Mouse (Mus musculus): ENCODE measurements around the gene Ift80. TPM values are rescaled to one million over a fixed set of nuclear protein-coding genes. Genes with fewer than 3 reads are reported as not detected.
A peak's percentile ranks its signal among the peaks of the same experiment; 100 is the strongest.

Gene Ift80
- polyA plus RNA-seq, 1 experiment from 2014 or later, result 10.4 TPM

GRCm38 (mm10) chr3:68977696-68978095 is 26.7 kb downstream of the Ift80 start:
- Histone ChIP-seq H3K27ac (no peak overlapping the region), H3K9ac (ENCODE audit: low read depth, low read length) (no peak overlapping the region), H3K4me1 (replicated peaks; ENCODE audit: insufficient read depth, low read length) (no peaks in the 10 kb centered on the region), H3K4me3 (replicated peaks; ENCODE audit: low read depth, low read length) (no peak overlapping the region), H3K4me2 (ENCODE audit: low read length) (no peak overlapping the region), H3K27me3 (ENCODE audit: insufficient read depth, low read length) (no peaks in the 10 kb centered on the region), H3K36me3 (ENCODE audit: insufficient read depth, low read length) (no peaks in the 10 kb centered on the region), H3K9me3 (replicated peaks; ENCODE audit: low read length) (no peaks in the 10 kb centered on the region)
- 90% methylated on average over 4 of the region's 4 CpGs for WGBS
- TF ChIP-seq CTCF (IDR thresholded peaks at IDR 0.05; ENCODE audit: low read depth), result no peak
- ATAC-seq (replicated peaks; ENCODE audit: low FRiP score, low read depth) (no peak), DNase-seq (ENCODE audit: low spot score) (no peak)

GRCm38 (mm10) chr3:68975533-68976490 is 28.6 kb downstream of the Ift80 start:
- DNase-seq (ENCODE audit: low spot score) (peak; percentile 7), ATAC-seq (replicated peaks; ENCODE audit: low FRiP score, low read depth) (no peak)
- no peak for TF ChIP-seq CTCF (IDR thresholded peaks at IDR 0.05; ENCODE audit: low read depth)
- Histone ChIP-seq H3K27ac (no peak overlapping the region), H3K9me3 (replicated peaks; ENCODE audit: low read length) (no peaks in the 10 kb centered on the region), H3K9ac (ENCODE audit: low read depth, low read length) (no peak overlapping the region), H3K27me3 (ENCODE audit: insufficient read depth, low read length) (no peaks in the 10 kb centered on the region), H3K36me3 (ENCODE audit: insufficient read depth, low read length) (no peaks in the 10 kb centered on the region), H3K4me2 (ENCODE audit: low read length) (no peak overlapping the region), H3K4me1 (replicated peaks; ENCODE audit: insufficient read depth, low read length) (no peaks in the 10 kb centered on the region), H3K4me3 (replicated peaks; ENCODE audit: low read depth, low read length) (no peak overlapping the region)
- 64% methylated on average over 9 of the region's 9 CpGs for WGBS

DNA sequence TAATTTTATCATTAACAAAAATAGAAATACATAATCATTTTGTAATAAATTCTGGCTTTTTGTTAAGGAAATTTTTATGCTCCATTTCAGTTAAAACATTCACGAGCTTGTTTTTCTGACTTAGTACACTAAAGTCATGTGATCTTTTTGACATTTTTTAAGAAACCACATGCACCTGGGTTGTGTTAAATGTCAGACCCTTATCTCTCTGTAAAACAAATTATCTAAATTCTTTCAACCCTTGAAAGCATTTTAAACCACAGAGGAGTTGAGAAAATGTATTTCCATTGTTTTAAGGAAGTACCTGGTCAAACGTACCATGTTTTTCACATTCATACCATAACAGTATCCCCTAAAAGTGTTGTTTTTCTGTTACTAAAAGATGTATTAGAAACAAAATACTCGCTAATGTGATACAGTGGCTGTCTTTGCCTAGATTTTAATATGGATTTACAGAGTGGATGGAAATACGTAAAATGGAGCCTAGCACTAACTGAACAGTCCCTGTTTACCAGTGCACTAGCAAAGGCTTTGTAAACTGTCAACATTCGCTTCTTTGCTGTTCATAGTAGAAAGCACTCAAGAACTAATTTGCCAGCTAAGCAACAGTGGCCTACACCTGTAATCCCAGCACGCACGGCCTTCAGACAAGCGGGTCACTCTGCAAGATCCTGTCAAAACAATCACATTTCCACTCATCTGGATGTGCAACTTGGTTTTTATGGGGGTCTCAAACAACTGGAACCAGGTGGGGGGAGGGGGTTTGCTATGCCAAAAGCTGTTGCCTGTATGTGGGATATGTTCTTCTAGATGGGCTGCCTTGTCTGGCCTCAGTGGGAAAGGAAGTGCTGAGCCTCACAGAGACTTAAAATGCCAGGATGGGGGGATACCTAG is 29.5 kb downstream of the Ift80 start:
- no peak for ATAC-seq (replicated peaks; ENCODE audit: low FRiP score, low read depth)
- DNase-seq (ENCODE audit: low spot score), result no peak
- WGBS, result 86% methylated on average over 8 of the region's 8 CpGs

DNA sequence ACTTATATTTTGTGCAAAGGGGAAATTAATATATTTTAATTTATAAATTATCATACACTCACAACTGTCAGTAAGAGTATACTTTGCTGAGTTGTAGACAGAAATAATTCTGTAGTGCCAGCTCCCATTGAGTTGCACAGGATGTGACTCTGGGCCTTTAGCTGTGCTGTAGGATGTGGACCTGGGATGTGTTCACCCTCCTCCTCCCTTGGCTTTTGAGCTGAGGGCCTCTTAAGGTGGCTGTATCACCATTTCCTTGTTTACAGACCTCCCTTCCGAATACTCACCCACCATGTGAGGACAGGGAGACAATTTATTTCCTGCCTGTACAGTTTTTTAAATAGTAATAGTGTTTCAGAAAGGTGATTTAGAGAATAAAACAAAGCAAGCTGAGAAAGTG is 30.8 kb downstream of the Ift80 start:
- no peak overlapping the region for H3K9ac ChIP-seq (ENCODE audit: low read depth, low read length)
- no peaks in the 10 kb centered on the region for H3K9me3 ChIP-seq (replicated peaks; ENCODE audit: low read length)
- H3K27ac ChIP-seq, result no peak overlapping the region
- ATAC-seq (replicated peaks; ENCODE audit: low FRiP score, low read depth), result no peak
- H3K4me2 ChIP-seq (ENCODE audit: low read length), result no peak overlapping the region
- no peaks in the 10 kb centered on the region for H3K27me3 ChIP-seq (ENCODE audit: insufficient read depth, low read length)
- no peak for TF ChIP-seq CTCF (IDR thresholded peaks at IDR 0.05; ENCODE audit: low read depth)
- 28% methylated on average over 1 of the region's 1 CpGs for WGBS
- H3K4me1 ChIP-seq (replicated peaks; ENCODE audit: insufficient read depth, low read length), result no peaks in the 10 kb centered on the region
- no peak for DNase-seq (ENCODE audit: low spot score)
- no peaks in the 10 kb centered on the region for H3K36me3 ChIP-seq (ENCODE audit: insufficient read depth, low read length)
- no peak overlapping the region for H3K4me3 ChIP-seq (replicated peaks; ENCODE audit: low read depth, low read length)

More for the DNA sequence above, 29.5 kb downstream of the Ift80 start:
- no peak overlapping the region for H3K4me2 ChIP-seq (ENCODE audit: low read length)
- H3K36me3 ChIP-seq (ENCODE audit: insufficient read depth, low read length), result no peaks in the 10 kb centered on the region
- H3K4me1 ChIP-seq (replicated peaks; ENCODE audit: insufficient read depth, low read length), result no peaks in the 10 kb centered on the region
- no peak overlapping the region for H3K9ac ChIP-seq (ENCODE audit: low read depth, low read length)
- no peak overlapping the region for H3K27ac ChIP-seq
- H3K4me3 ChIP-seq (replicated peaks; ENCODE audit: low read depth, low read length), result no peak overlapping the region
- TF ChIP-seq CTCF (IDR thresholded peaks at IDR 0.05; ENCODE audit: low read depth), result no peak
- no peaks in the 10 kb centered on the region for H3K9me3 ChIP-seq (replicated peaks; ENCODE audit: low read length)
- H3K27me3 ChIP-seq (ENCODE audit: insufficient read depth, low read length), result no peaks in the 10 kb centered on the region

- H3K4me1 ChIP-seq (replicated peaks; ENCODE audit: insufficient read depth, low read length), result no peaks in the 10 kb centered on the region
- DNase-seq (ENCODE audit: low spot score) (no peak), ATAC-seq (replicated peaks; ENCODE audit: low FRiP score, low read depth) (no peak)
- H3K4me3 ChIP-seq (replicated peaks; ENCODE audit: low read depth, low read length), result no peak overlapping the region
- 81% methylated on average over 3 of the region's 3 CpGs for WGBS
- H3K27ac ChIP-seq, result no peak overlapping the region
- no peak for TF ChIP-seq CTCF (IDR thresholded peaks at IDR 0.05; ENCODE audit: low read depth)
- no peak overlapping the region for H3K9ac ChIP-seq (ENCODE audit: low read depth, low read length)
- H3K9me3 ChIP-seq (replicated peaks; ENCODE audit: low read length), result no peaks in the 10 kb centered on the region
- H3K4me2 ChIP-seq (ENCODE audit: low read length), result no peak overlapping the region
- H3K27me3 ChIP-seq (ENCODE audit: insufficient read depth, low read length), result no peaks in the 10 kb centered on the region
- H3K36me3 ChIP-seq (ENCODE audit: insufficient read depth, low read length), result peaks cover 12% of the 10 kb centered on the region; the same call in 1 of the 2 replicates
Observed at GRCm38 (mm10) chr3:68969091-68969590, 35.2 kb downstream of the Ift80 start.

- no peak for TF ChIP-seq CTCF (IDR thresholded peaks at IDR 0.05; ENCODE audit: low read depth)
- Histone ChIP-seq H3K27me3 (ENCODE audit: insufficient read depth, low read length) (no peaks in the 10 kb centered on the region), H3K9ac (ENCODE audit: low read depth, low read length) (no peak overlapping the region), H3K36me3 (ENCODE audit: insufficient read depth, low read length) (peaks cover 15% of the 10 kb centered on the region; the same call in 1 of the 2 replicates), H3K27ac (no peak overlapping the region), H3K4me3 (replicated peaks; ENCODE audit: low read depth, low read length) (no peak overlapping the region), H3K4me1 (replicated peaks; ENCODE audit: insufficient read depth, low read length) (no peaks in the 10 kb centered on the region), H3K9me3 (replicated peaks; ENCODE audit: low read length) (no peaks in the 10 kb centered on the region), H3K4me2 (ENCODE audit: low read length) (no peak overlapping the region)
- ATAC-seq (replicated peaks; ENCODE audit: low FRiP score, low read depth), result no peak
- 83% methylated on average over 6 of the region's 6 CpGs for WGBS
- no peak for DNase-seq (ENCODE audit: low spot score)
Observed at GRCm38 (mm10) chr3:68967404-68967803, 37.0 kb downstream of the Ift80 start.
